Mouse (Mus musculus): ENCODE data around the gene Nxt2. TPM values are rescaled to one million over a fixed set of nuclear protein-coding genes. Genes with fewer than 3 reads are reported as not detected.
"Not testable (repeated sequence)": the region's sequence is repeated elsewhere in the genome, so short reads cannot be mapped to it uniquely, and the experiment has no call there.

The Nxt2 gene
- polyA plus RNA-seq, 2 experiments: 6.3 to 18.6 TPM

DNA sequence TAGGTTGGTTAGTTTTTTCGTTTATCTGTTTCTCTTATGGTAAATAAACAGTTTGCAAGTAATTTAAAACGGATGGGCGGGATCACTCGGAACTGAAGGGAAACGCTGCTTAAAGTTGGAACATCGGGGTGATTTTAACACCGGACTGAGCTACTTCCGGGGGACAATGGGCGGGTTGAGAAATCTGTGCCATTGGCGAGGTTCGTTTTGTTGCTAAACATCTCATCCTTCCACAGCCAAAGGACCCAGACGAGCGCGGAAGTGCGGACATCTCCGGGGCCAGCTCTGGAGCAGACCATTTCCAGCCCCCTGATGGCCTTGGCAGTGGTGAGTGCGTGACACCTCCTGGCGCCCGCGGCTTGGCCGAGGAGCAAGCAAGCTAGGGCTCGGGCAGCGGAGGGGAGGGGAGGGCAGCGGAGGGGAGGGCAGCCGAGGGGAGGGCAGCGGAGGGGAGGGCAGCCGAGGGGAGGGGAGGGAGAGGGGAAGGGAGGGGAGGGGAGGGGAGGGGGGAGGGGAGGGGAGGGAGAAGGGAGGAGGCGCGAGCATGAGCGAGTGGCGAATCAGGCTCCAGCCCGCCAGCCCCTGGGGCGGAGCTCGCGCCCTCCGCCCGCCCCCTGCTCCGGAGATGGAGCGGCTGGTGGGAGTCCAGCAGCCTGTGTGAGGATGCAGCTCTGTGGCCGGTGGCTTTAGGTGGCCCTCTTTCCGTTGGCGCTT is 1.6 kb downstream of the Nxt2 start:
- Histone ChIP-seq H3K4me1 (ENCODE audit: control insufficient read depth, insufficient read depth, low read length) (no peaks in the 10 kb centered on the region), H3K4me2 (replicated peaks; ENCODE audit: low read depth, low read length, severe bottlenecking) (peak overlapping the region; percentile 43), H3K9ac (ENCODE audit: low read depth, low read length, severe bottlenecking) (peak overlapping the region; percentile 58), H3K36me3 (ENCODE audit: control insufficient read depth, insufficient read depth, low read length) (no peaks in the 10 kb centered on the region), H3K27ac (replicated peaks; ENCODE audit: low read depth, low read length) (peak overlapping the region; percentile 80), H3K9me3 (ENCODE audit: control insufficient read depth, low read length) (no peaks in the 10 kb centered on the region), H3K27me3 (ENCODE audit: control insufficient read depth, insufficient read depth, low read length) (no peaks in the 10 kb centered on the region), H3K4me3 (replicated peaks; ENCODE audit: low read length) (peak overlapping the region; percentile 49)
- DNase-seq (ENCODE audit: low spot score) (peak; percentile 65), ATAC-seq (ENCODE audit: low FRiP score, low read depth) (peak; percentile 92)
- 22% methylated on average over 31 of the region's 42 CpGs for WGBS
- TF ChIP-seq POLR2A (IDR thresholded peaks at IDR 0.05; ENCODE audit: borderline replicate concordance, extremely low read depth, insufficient read depth, insufficient read length): no peak

DNA sequence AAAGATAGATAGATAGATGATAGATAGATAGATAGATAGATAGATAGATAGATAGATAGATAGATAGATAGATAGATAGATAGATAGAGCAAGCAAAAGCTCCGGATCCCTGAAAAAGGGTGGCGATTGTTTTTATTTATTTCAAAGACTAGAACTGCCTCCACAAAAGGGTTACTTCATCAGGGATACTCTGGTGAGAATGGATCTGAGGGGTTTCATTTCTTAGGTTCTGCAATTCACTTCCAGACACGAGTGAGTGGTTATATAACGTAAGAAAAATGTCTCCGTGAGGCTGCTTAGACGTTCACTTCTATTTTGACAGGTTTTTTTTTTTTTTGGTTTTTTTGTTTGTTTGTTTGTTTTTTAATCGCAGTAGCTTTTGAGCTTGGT is 2.2 kb downstream of the Nxt2 start:
- H3K4me3 ChIP-seq (replicated peaks; ENCODE audit: low read length): peak overlapping the region; percentile 49
- H3K9me3 ChIP-seq (ENCODE audit: control insufficient read depth, low read length): no peaks in the 10 kb centered on the region
- ATAC-seq (ENCODE audit: low FRiP score, low read depth): no peak
- no peak for DNase-seq (ENCODE audit: low spot score)
- WGBS: 44% methylated on average over 7 of the region's 7 CpGs
- H3K27ac ChIP-seq (replicated peaks; ENCODE audit: low read depth, low read length): no peak overlapping the region
- H3K36me3 ChIP-seq (ENCODE audit: control insufficient read depth, insufficient read depth, low read length): no peaks in the 10 kb centered on the region
- H3K4me1 ChIP-seq (ENCODE audit: control insufficient read depth, insufficient read depth, low read length): no peaks in the 10 kb centered on the region
- peak overlapping the region; percentile 41 for H3K4me2 ChIP-seq (replicated peaks; ENCODE audit: low read depth, low read length, severe bottlenecking)
- no peak overlapping the region for H3K9ac ChIP-seq (ENCODE audit: low read depth, low read length, severe bottlenecking)
- H3K27me3 ChIP-seq (ENCODE audit: control insufficient read depth, insufficient read depth, low read length): no peaks in the 10 kb centered on the region
- no peak for TF ChIP-seq POLR2A (IDR thresholded peaks at IDR 0.05; ENCODE audit: borderline replicate concordance, extremely low read depth, insufficient read depth, insufficient read length)

DNA sequence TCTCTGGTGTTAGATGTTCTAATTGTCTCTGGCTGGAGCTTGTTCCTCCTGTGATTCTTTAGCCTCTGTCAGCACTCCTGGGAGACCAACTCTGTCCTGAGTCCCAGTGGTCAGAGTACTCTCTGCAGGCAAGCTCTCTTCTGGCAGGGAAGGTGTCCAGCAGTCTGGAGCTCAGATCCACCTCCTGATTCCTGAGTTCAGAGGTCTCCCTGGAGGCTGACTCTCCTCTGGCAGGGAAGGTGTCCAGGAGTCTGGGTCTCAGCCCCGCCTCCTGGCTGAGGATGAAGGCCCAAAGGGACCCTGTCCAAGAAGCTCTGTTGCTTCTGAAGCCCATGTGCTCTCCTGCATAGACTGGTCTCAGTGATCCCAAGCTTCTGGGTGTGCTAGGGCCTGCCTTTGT is 9.6 kb downstream of the Nxt2 start:
- DNase-seq (ENCODE audit: low spot score); H3K9me3 ChIP-seq (ENCODE audit: control insufficient read depth, low read length); H3K36me3 ChIP-seq (ENCODE audit: control insufficient read depth, insufficient read depth, low read length); H3K4me3 ChIP-seq (replicated peaks; ENCODE audit: low read length); H3K27ac ChIP-seq (replicated peaks; ENCODE audit: low read depth, low read length); H3K27me3 ChIP-seq (ENCODE audit: control insufficient read depth, insufficient read depth, low read length); ATAC-seq (ENCODE audit: low FRiP score, low read depth); H3K4me2 ChIP-seq (replicated peaks; ENCODE audit: low read depth, low read length, severe bottlenecking); H3K9ac ChIP-seq (ENCODE audit: low read depth, low read length, severe bottlenecking); H3K4me1 ChIP-seq (ENCODE audit: control insufficient read depth, insufficient read depth, low read length): not testable (repeated sequence)
- WGBS: 78% methylated on average over 1 of the region's 1 CpGs

DNA sequence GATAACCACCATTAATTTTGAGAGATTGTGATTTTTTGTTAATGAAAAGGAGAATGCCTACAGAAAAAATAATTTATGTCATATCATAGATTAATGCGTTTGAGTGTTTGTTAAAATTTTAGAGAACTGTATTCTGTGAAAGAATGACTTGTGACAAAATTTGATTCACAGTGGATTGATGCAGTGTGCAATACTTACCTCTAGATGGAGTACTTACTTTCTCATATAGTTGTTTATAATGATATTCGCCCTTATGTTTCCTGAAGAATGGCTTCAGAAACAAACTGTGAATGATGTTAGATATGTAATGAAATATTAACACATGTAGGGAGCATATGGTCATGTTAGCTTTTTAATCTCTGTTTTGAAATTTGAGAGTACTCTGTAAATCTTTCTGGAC is 10.5 kb downstream of the Nxt2 start:
- peak; percentile 22 for DNase-seq (ENCODE audit: low spot score)
- H3K27me3 ChIP-seq (ENCODE audit: control insufficient read depth, insufficient read depth, low read length): no peaks in the 10 kb centered on the region
- no peak overlapping the region for H3K4me2 ChIP-seq (replicated peaks; ENCODE audit: low read depth, low read length, severe bottlenecking)

DNA sequence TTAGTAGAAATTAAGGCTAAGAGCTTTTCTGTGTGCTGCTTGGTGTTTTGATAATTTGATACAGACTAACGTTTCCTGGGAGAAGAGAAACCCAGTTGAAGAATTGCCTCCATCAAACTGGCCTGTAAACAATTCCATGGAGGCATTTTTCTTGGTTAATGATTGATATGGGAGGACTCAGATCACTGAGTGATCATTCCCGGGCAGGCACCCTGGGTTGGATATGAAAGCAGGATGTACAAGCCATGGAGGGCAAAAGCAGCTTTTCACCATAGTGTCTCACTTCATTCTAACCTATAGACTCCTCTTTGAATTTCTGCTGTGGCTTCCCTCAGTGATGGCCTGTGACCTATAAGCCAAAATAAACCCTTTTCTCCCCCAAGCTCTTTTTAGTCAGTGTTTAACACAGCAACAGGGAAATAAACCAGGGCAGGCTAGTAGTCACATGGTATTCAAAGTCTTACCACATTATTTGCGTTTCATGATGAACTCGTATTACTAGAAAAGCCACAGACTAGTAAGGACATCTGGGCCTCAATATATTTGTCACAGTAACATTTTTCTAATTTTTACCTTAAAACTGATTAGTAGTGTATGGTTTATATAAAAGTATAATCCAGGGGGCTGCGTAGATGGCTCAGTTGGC is 19.2 kb downstream of the Nxt2 start:
- TF ChIP-seq POLR2A (IDR thresholded peaks at IDR 0.05; ENCODE audit: borderline replicate concordance, extremely low read depth, insufficient read depth, insufficient read length): no peak

More for the DNA sequence above, 10.5 kb downstream of the Nxt2 start:
- ATAC-seq (ENCODE audit: low FRiP score, low read depth): no peak
- Histone ChIP-seq H3K36me3 (ENCODE audit: control insufficient read depth, insufficient read depth, low read length) (no peaks in the 10 kb centered on the region), H3K4me1 (ENCODE audit: control insufficient read depth, insufficient read depth, low read length) (no peaks in the 10 kb centered on the region), H3K9ac (ENCODE audit: low read depth, low read length, severe bottlenecking) (no peak overlapping the region), H3K4me3 (replicated peaks; ENCODE audit: low read length) (no peak overlapping the region), H3K9me3 (ENCODE audit: control insufficient read depth, low read length) (no peaks in the 10 kb centered on the region), H3K27ac (replicated peaks; ENCODE audit: low read depth, low read length) (no peak overlapping the region)
- TF ChIP-seq POLR2A (IDR thresholded peaks at IDR 0.05; ENCODE audit: borderline replicate concordance, extremely low read depth, insufficient read depth, insufficient read length): no peak
- 58% methylated on average over 2 of the region's 2 CpGs for WGBS

More for the DNA sequence above, 19.2 kb downstream of the Nxt2 start:
- no peak overlapping the region for H3K9ac ChIP-seq (ENCODE audit: low read depth, low read length, severe bottlenecking)
- no peak overlapping the region for H3K27ac ChIP-seq (replicated peaks; ENCODE audit: low read depth, low read length)
- no peaks in the 10 kb centered on the region for H3K9me3 ChIP-seq (ENCODE audit: control insufficient read depth, low read length)
- ATAC-seq (ENCODE audit: low FRiP score, low read depth): no peak
- no peaks in the 10 kb centered on the region for H3K4me1 ChIP-seq (ENCODE audit: control insufficient read depth, insufficient read depth, low read length)
- no peaks in the 10 kb centered on the region for H3K27me3 ChIP-seq (ENCODE audit: control insufficient read depth, insufficient read depth, low read length)
- WGBS: 75% methylated on average over 5 of the region's 5 CpGs
- H3K4me3 ChIP-seq (replicated peaks; ENCODE audit: low read length): no peak overlapping the region
- no peak for DNase-seq (ENCODE audit: low spot score)
- H3K4me2 ChIP-seq (replicated peaks; ENCODE audit: low read depth, low read length, severe bottlenecking): no peak overlapping the region
- no peaks in the 10 kb centered on the region for H3K36me3 ChIP-seq (ENCODE audit: control insufficient read depth, insufficient read depth, low read length)
